Mouse (Mus musculus) T-cell, adult 2 months (primary cell): ENCODE results near the gene Pitpna.
"Not testable (repeated sequence)": the region's sequence is repeated elsewhere in the genome, so short reads cannot be mapped to it uniquely, and the experiment has no call there.

Source experiments
- DNase-seq: peaks from one replicate; pipeline ENCODE4 v3.0.0; 2022; ENCODE audit warnings: low spot score

The Pitpna gene

GRCm38 (mm10) chr11:75588285-75588941 is 516 bp downstream of the Pitpna start:
- peak; percentile 83 for DNase-seq

GRCm38 (mm10) chr11:75592612-75593011 is 4.7 kb downstream of the Pitpna start:
- no peak for DNase-seq

- DNase-seq = peak; percentile 42
Observed at GRCm38 (mm10) chr11:75594431-75594830, 6.5 kb downstream of the Pitpna start.

GRCm38 (mm10) chr11:75595404-75595803 is 7.5 kb downstream of the Pitpna start:
- DNase-seq = no peak

- no peak for DNase-seq
Observed at GRCm38 (mm10) chr11:75595816-75596215, 7.9 kb downstream of the Pitpna start.

GRCm38 (mm10) chr11:75596726-75597255 is 8.9 kb downstream of the Pitpna start:
- no peak for DNase-seq

- no peak for DNase-seq
Observed at GRCm38 (mm10) chr11:75598004-75598403, 10.1 kb downstream of the Pitpna start.

- not testable (repeated sequence) for DNase-seq
Observed at GRCm38 (mm10) chr11:75599802-75600201, 11.9 kb downstream of the Pitpna start.

- DNase-seq = no peak
Observed at GRCm38 (mm10) chr11:75604826-75605225, 16.9 kb downstream of the Pitpna start.

GRCm38 (mm10) chr11:75605318-75605717 is 17.4 kb downstream of the Pitpna start:
- DNase-seq = no peak

- no peak for DNase-seq
Observed at GRCm38 (mm10) chr11:75608776-75609175, 20.9 kb downstream of the Pitpna start.

GRCm38 (mm10) chr11:75610021-75610420 is 22.1 kb downstream of the Pitpna start:
- DNase-seq = no peak

- no peak for DNase-seq
Observed at GRCm38 (mm10) chr11:75614769-75615168, 26.9 kb downstream of the Pitpna start.

GRCm38 (mm10) chr11:75615556-75615955 is 27.7 kb downstream of the Pitpna start:
- DNase-seq = no peak

- peak; percentile 42 for DNase-seq
Observed at GRCm38 (mm10) chr11:75619133-75619532, 31.2 kb downstream of the Pitpna start.

- no peak for DNase-seq
Observed at GRCm38 (mm10) chr11:75620136-75620780, 32.4 kb downstream of the Pitpna start.

GRCm38 (mm10) chr11:75621426-75621825 is 33.5 kb downstream of the Pitpna start:
- DNase-seq = no peak

- no peak for DNase-seq
Observed at GRCm38 (mm10) chr11:75622588-75623329, 34.9 kb downstream of the Pitpna start.

- DNase-seq = no peak
Observed at GRCm38 (mm10) chr11:75624102-75624554, 36.2 kb downstream of the Pitpna start.

GRCm38 (mm10) chr11:75625820-75626219 is 37.9 kb downstream of the Pitpna start:
- no peak for DNase-seq

GRCm38 (mm10) chr11:75630098-75630497 is 42.2 kb downstream of the Pitpna start:
- no peak for DNase-seq

- DNase-seq = peak; percentile 98
Observed at GRCm38 (mm10) chr11:75630645-75631229, 42.8 kb downstream of the Pitpna start, which contains the start of gene Inpp5k. TSS of gene Inpp5k (plus strand) at chr11:75630988.
